Mouse (Mus musculus) kidney, embryonic 16.5 days (tissue): ENCODE results near the gene Pikfyve. TPM values are rescaled to one million over a fixed set of nuclear protein-coding genes. Genes with fewer than 3 reads are reported as not detected.
"Not testable (repeated sequence)": the region's sequence is repeated elsewhere in the genome, so short reads cannot be mapped to it uniquely, and the experiment has no call there.

Experiments used
- ATAC-seq: fragments of 200-750 bp; cut with Nextera tagmentation; 2 replicates; pipeline ENCODE4 v1.8.0; 2017; ENCODE audit warnings: moderate TSS enrichment; ENCODE audit not compliant: low FRiP score, low TSS enrichment
- H3K27ac ChIP-seq: fragments of 300-500 bp; sonication (generic); 2 replicates; pipeline ENCODE4 v1.5.1; 2014; ENCODE audit warnings: low read length
- H3K27me3 ChIP-seq: fragments of 300-500 bp; sonication (generic); 2 replicates; pipeline ENCODE4 v1.6.1; 2014; ENCODE audit warnings: low read length, control low read depth, mixed read lengths; ENCODE audit not compliant: insufficient read depth
- H3K36me3 ChIP-seq: fragments of 300-500 bp; sonication (generic); 2 replicates; pipeline ENCODE4 v1.6.1; 2014; ENCODE audit warnings: low read length, control low read depth, mixed read lengths; ENCODE audit not compliant: insufficient read depth
- H3K4me1 ChIP-seq: fragments of 300-500 bp; sonication (generic); 2 replicates; pipeline ENCODE4 v1.6.1; 2014; ENCODE audit warnings: low read length, control low read depth, mixed read lengths; ENCODE audit not compliant: insufficient read depth
- H3K4me2 ChIP-seq: fragments of 300-500 bp; sonication (generic); replicated peaks from 2 replicates; pipeline ENCODE4 v1.6.1; 2014; ENCODE audit warnings: low read depth, low read length
- H3K4me3 ChIP-seq: fragments of 300-500 bp; sonication (generic); 2 replicates; pipeline ENCODE4 v1.5.1; 2014; ENCODE audit warnings: mild to moderate bottlenecking, low read length
- H3K9ac ChIP-seq: fragments of 300-500 bp; sonication (generic); replicated peaks from 2 replicates; pipeline ENCODE4 v1.6.1; 2014; ENCODE audit warnings: low read length
- H3K9me3 ChIP-seq: fragments of 300-500 bp; sonication (generic); 2 replicates; pipeline ENCODE4 v1.6.1; 2016; ENCODE audit warnings: low read length, control low read depth
- WGBS: fragments of 180-500 bp; shearing (Covaris S2); extraction: QIAGEN DNeasy Blood & Tissue Kit; methylation state at CpG from one replicate; pipeline ENCODE4 v1.1.7; 2014; 5-methylcytosine and 5-hydroxymethylcytosine counted together
- polyA plus RNA-seq: library from polyadenylated mRNA; unstranded; fragments of >200 nt; fragmentation: Nextera tagmentation; extraction: Ambion mirVana; gene quantifications from 2 replicates; pipeline ENCODE4 v1.2.1, GENCODE M21; 2015

Gene Pikfyve
- polyA plus RNA-seq, 1 experiment from 2014 or later = 10.0 TPM

GRCm38 (mm10) chr1:65204299-65204698, 17.8 kb downstream of the Pikfyve start:
- Histone ChIP-seq H3K27me3 (no peaks in the 10 kb centered on the region), H3K4me3 (no peak overlapping the region), H3K4me1 (no peaks in the 10 kb centered on the region), H3K27ac (no peak overlapping the region), H3K9ac (no peak overlapping the region), H3K4me2 (no peak overlapping the region), H3K36me3 (peaks cover 32% of the 10 kb centered on the region), H3K9me3 (peaks cover 3% of the 10 kb centered on the region)
- no peak for ATAC-seq
- WGBS = 79% methylated on average over 1 of the region's 1 CpGs

- no peak for ATAC-seq
- Histone ChIP-seq H3K36me3 (peaks cover 30% of the 10 kb centered on the region), H3K4me1 (no peaks in the 10 kb centered on the region), H3K9ac (no peak overlapping the region), H3K4me2 (no peak overlapping the region), H3K9me3 (peaks cover 13% of the 10 kb centered on the region), H3K27ac (no peak overlapping the region), H3K27me3 (no peaks in the 10 kb centered on the region), H3K4me3 (no peak overlapping the region)
- WGBS = 84% methylated on average over 2 of the region's 2 CpGs
Observed at GRCm38 (mm10) chr1:65213214-65213613, 26.7 kb downstream of the Pikfyve start.

GRCm38 (mm10) chr1:65217567-65217966, 31.1 kb downstream of the Pikfyve start:
- H3K27me3 ChIP-seq = no peaks in the 10 kb centered on the region
- no peak overlapping the region for H3K4me3 ChIP-seq
- no peaks in the 10 kb centered on the region for H3K4me1 ChIP-seq
- no peaks in the 10 kb centered on the region for H3K9me3 ChIP-seq
- ATAC-seq = no peak
- H3K9ac ChIP-seq = no peak overlapping the region
- no peak overlapping the region for H3K27ac ChIP-seq
- H3K36me3 ChIP-seq = peaks cover 14% of the 10 kb centered on the region; the same call in 1 of the 2 replicates
- WGBS = 91% methylated on average over 2 of the region's 2 CpGs
- H3K4me2 ChIP-seq = no peak overlapping the region

GRCm38 (mm10) chr1:65217972-65218371, 31.5 kb downstream of the Pikfyve start:
- Histone ChIP-seq H3K27ac (no peak overlapping the region), H3K9ac (no peak overlapping the region), H3K9me3 (no peaks in the 10 kb centered on the region), H3K27me3 (no peaks in the 10 kb centered on the region), H3K36me3 (peaks cover 14% of the 10 kb centered on the region; the same call in 1 of the 2 replicates), H3K4me3 (no peak overlapping the region), H3K4me2 (no peak overlapping the region), H3K4me1 (no peaks in the 10 kb centered on the region)
- no peak for ATAC-seq
- 97% methylated on average over 1 of the region's 1 CpGs for WGBS

GRCm38 (mm10) chr1:65223654-65224053, 37.2 kb downstream of the Pikfyve start:
- H3K36me3 ChIP-seq = peaks cover 16% of the 10 kb centered on the region
- no peaks in the 10 kb centered on the region for H3K4me1 ChIP-seq
- no peaks in the 10 kb centered on the region for H3K27me3 ChIP-seq
- no peak for ATAC-seq
- H3K9ac ChIP-seq = no peak overlapping the region
- no peak overlapping the region for H3K27ac ChIP-seq
- WGBS = 97% methylated on average over 2 of the region's 2 CpGs
- no peaks in the 10 kb centered on the region for H3K9me3 ChIP-seq
- no peak overlapping the region for H3K4me3 ChIP-seq
- H3K4me2 ChIP-seq = no peak overlapping the region

GRCm38 (mm10) chr1:65227681-65228080, 41.2 kb downstream of the Pikfyve start:
- Histone ChIP-seq H3K36me3 (peaks cover 8% of the 10 kb centered on the region), H3K27ac (no peak overlapping the region), H3K4me1 (no peaks in the 10 kb centered on the region), H3K9me3 (no peaks in the 10 kb centered on the region), H3K9ac (no peak overlapping the region), H3K27me3 (no peaks in the 10 kb centered on the region), H3K4me2 (no peak overlapping the region), H3K4me3 (no peak overlapping the region)
- WGBS = 88% methylated on average over 2 of the region's 2 CpGs
- ATAC-seq = no peak

- H3K27me3 ChIP-seq, H3K4me2 ChIP-seq, H3K4me1 ChIP-seq, H3K4me3 ChIP-seq, ATAC-seq, H3K36me3 ChIP-seq, H3K27ac ChIP-seq, H3K9me3 ChIP-seq, H3K9ac ChIP-seq: not testable (repeated sequence)
- 94% methylated on average over 3 of the region's 3 CpGs for WGBS
Observed at GRCm38 (mm10) chr1:65229768-65230167, 43.3 kb downstream of the Pikfyve start.

- no peak for ATAC-seq
- H3K4me1 ChIP-seq = no peaks in the 10 kb centered on the region
- no peaks in the 10 kb centered on the region for H3K27me3 ChIP-seq
- H3K9ac ChIP-seq = no peak overlapping the region
- H3K27ac ChIP-seq = no peak overlapping the region
- H3K4me2 ChIP-seq = no peak overlapping the region
- 89% methylated on average over 1 of the region's 1 CpGs for WGBS
- peaks cover 12% of the 10 kb centered on the region for H3K36me3 ChIP-seq
- H3K4me3 ChIP-seq = no peak overlapping the region
- no peaks in the 10 kb centered on the region for H3K9me3 ChIP-seq
Observed at GRCm38 (mm10) chr1:65230566-65230965, 44.1 kb downstream of the Pikfyve start.

GRCm38 (mm10) chr1:65237712-65238111, 51.2 kb downstream of the Pikfyve start:
- Histone ChIP-seq H3K9me3 (no peaks in the 10 kb centered on the region), H3K36me3 (peaks cover 26% of the 10 kb centered on the region), H3K27ac (no peak overlapping the region), H3K4me3 (no peak overlapping the region), H3K4me1 (no peaks in the 10 kb centered on the region), H3K27me3 (no peaks in the 10 kb centered on the region), H3K9ac (no peak overlapping the region), H3K4me2 (no peak overlapping the region)
- no peak for ATAC-seq
- 80% methylated on average over 3 of the region's 3 CpGs for WGBS

GRCm38 (mm10) chr1:65245637-65246036, 59.2 kb downstream of the Pikfyve start:
- no peak overlapping the region for H3K4me3 ChIP-seq
- WGBS = 86% methylated on average over 1 of the region's 1 CpGs

More at GRCm38 (mm10) chr1:65245637-65246036, 59.2 kb downstream of the Pikfyve start:
- Histone ChIP-seq H3K36me3 (peaks cover 17% of the 10 kb centered on the region), H3K27ac (no peak overlapping the region), H3K9me3 (no peaks in the 10 kb centered on the region), H3K27me3 (no peaks in the 10 kb centered on the region), H3K9ac (no peak overlapping the region), H3K4me1 (no peaks in the 10 kb centered on the region), H3K4me2 (no peak overlapping the region)
- ATAC-seq = no peak
